ENCODE assay signal across 17 mouse cellular contexts in genomic region chr9:72681652-72682228, GRCm38 (mm10). TPM values are rescaled to one million over a fixed set of nuclear protein-coding genes. Genes with fewer than 3 reads are reported as not detected.
DNase-seq lines count a peak whose midpoint lies in the region; ATAC-seq and TF ChIP-seq lines count a peak whose summit lies in the region.
"Had no signal": no experiment of that assay in that cellular context is flagged by ENCODE, and none has a peak within 500 bp of the region (broad histone marks: within the 10 kb centered on the region; RNA-seq: fewer than 3 reads in every experiment).

No protein-coding gene starts in this region.

- H3K36me3 ChIP-seq in embryonic facial prominence, embryonic 11.5 days (replicated peaks; ENCODE audit: control insufficient read depth, insufficient read depth, low read depth, low read length), result peaks cover 20% of the 10 kb centered on the region
- peaks cover 97% of the 10 kb centered on the region for H3K36me3 ChIP-seq in embryonic facial prominence, embryonic 10.5 days (replicated peaks)
- H3K36me3 ChIP-seq in heart, embryonic 14.5 days (ENCODE audit: control insufficient read depth, insufficient read depth, low read length), result peaks cover 87% of the 10 kb centered on the region
- H3K36me3 ChIP-seq in lung, postnatal 0 days (ENCODE audit: insufficient read depth, low read length), result peaks cover 12% of the 10 kb centered on the region; the same call in 1 of the 2 replicates
- H3K36me3 ChIP-seq in liver, postnatal 0 days (replicated peaks; ENCODE audit: insufficient read depth, low read length), result peaks cover 32% of the 10 kb centered on the region

- 93% methylated on average over 8 of the region's 8 CpGs for WGBS in embryonic facial prominence, embryonic 11.5 days
- WGBS in embryonic facial prominence, embryonic 10.5 days, result 94% methylated on average over 8 of the region's 8 CpGs
- WGBS in heart, embryonic 14.5 days, result 46% methylated on average over 8 of the region's 8 CpGs
- 51% methylated on average over 8 of the region's 8 CpGs for WGBS in lung, postnatal 0 days
- WGBS in liver, postnatal 0 days (ENCODE audit: insufficient replicate concordance), result 63% methylated on average over 8 of the region's 8 CpGs

- H3K9ac ChIP-seq in embryonic facial prominence, embryonic 11.5 days (replicated peaks; ENCODE audit: low read length), result no peak overlapping the region
- no peak overlapping the region for H3K9ac ChIP-seq in heart, embryonic 14.5 days (ENCODE audit: low read length)
- no peak overlapping the region for H3K9ac ChIP-seq in lung, postnatal 0 days (replicated peaks; ENCODE audit: low read depth)
- no peak overlapping the region for H3K9ac ChIP-seq in liver, postnatal 0 days (replicated peaks)
- H3K9ac ChIP-seq: embryonic facial prominence, embryonic 12.5 days; forebrain, postnatal 0 days; lung, embryonic 15.5 days had no signal

- H3K27ac ChIP-seq in embryonic facial prominence, embryonic 11.5 days (replicated peaks; ENCODE audit: low read depth, low read length), result no peak overlapping the region
- H3K27ac ChIP-seq in embryonic facial prominence, embryonic 10.5 days (replicated peaks), result no peak overlapping the region
- peak overlapping the region; percentile 68 to 79 for H3K27ac ChIP-seq in heart, embryonic 14.5 days (replicated peaks in 1 of 2; ENCODE audit: control insufficient read depth in 1 of 2, insufficient read depth in 1 of 2, low read depth in 2 of 2, low read length in 2 of 2)
- H3K27ac ChIP-seq in lung, postnatal 0 days (ENCODE audit: low read length), result 0 out of 2 replicates have a peak overlapping the region, but pooled peaks have one; percentile 20
- H3K27ac ChIP-seq in liver, postnatal 0 days (ENCODE audit: low read depth), result peak overlapping the region; percentile 62
- H3K27ac ChIP-seq: embryonic facial prominence, embryonic 12.5 days; hindbrain, embryonic 10.5 days; layer of hippocampus, adult 2 months; lung, embryonic 15.5 days had no signal

- TF ChIP-seq EP300 in lung, postnatal 0 days (IDR thresholded peaks at IDR 0.05), result no peak
- no peak for TF ChIP-seq EP300 in liver, postnatal 0 days (IDR thresholded peaks at IDR 0.05; ENCODE audit: low read depth)

- H3K4me1 ChIP-seq in embryonic facial prominence, embryonic 11.5 days (ENCODE audit: control insufficient read depth, insufficient read depth, low read length), result no peaks in the 10 kb centered on the region
- no peaks in the 10 kb centered on the region for H3K4me1 ChIP-seq in embryonic facial prominence, embryonic 10.5 days
- peaks cover 3 to 25% of the 10 kb centered on the region in 2 experiments for H3K4me1 ChIP-seq in heart, embryonic 14.5 days (ENCODE audit: control insufficient read depth in 2 of 2, insufficient read depth in 2 of 2, low read length in 2 of 2)
- H3K4me1 ChIP-seq in lung, postnatal 0 days (ENCODE audit: insufficient read depth, low read depth, low read length), result no peaks in the 10 kb centered on the region
- H3K4me1 ChIP-seq in liver, postnatal 0 days (ENCODE audit: insufficient read depth), result peaks cover 6% of the 10 kb centered on the region; the same call in 1 of the 2 replicates
- H3K4me1 ChIP-seq: embryonic facial prominence, embryonic 12.5 days; hindbrain, embryonic 10.5 days; lung, embryonic 15.5 days had no signal

- no peak overlapping the region for H3K4me2 ChIP-seq in embryonic facial prominence, embryonic 11.5 days (ENCODE audit: low read depth, low read length)
- H3K4me2 ChIP-seq in heart, embryonic 14.5 days (ENCODE audit: low read length), result peak overlapping the region; percentile 16; the same call in 1 of the 2 replicates
- H3K4me2 ChIP-seq in lung, postnatal 0 days (replicated peaks; ENCODE audit: low read depth, low read length), result no peak overlapping the region
- H3K4me2 ChIP-seq in liver, postnatal 0 days (ENCODE audit: low read depth, low read length), result no peak overlapping the region
- H3K4me2 ChIP-seq: embryonic facial prominence, embryonic 12.5 days; lung, embryonic 15.5 days had no signal

- TF ChIP-seq CTCF in lung, postnatal 0 days (IDR thresholded peaks at IDR 0.05), result no peak
- TF ChIP-seq CTCF in liver, postnatal 0 days (IDR thresholded peaks at IDR 0.05; ENCODE audit: low read depth), result no peak

- no peak overlapping the region for H3K4me3 ChIP-seq in embryonic facial prominence, embryonic 11.5 days (ENCODE audit: low read depth, low read length)
- no peak overlapping the region for H3K4me3 ChIP-seq in embryonic facial prominence, embryonic 10.5 days
- H3K4me3 ChIP-seq in heart, embryonic 14.5 days (ENCODE audit: control insufficient read depth in 1 of 2, insufficient read depth in 1 of 2, low read depth in 1 of 2, low read length in 2 of 2), result no peak overlapping the region
- H3K4me3 ChIP-seq in lung, postnatal 0 days (ENCODE audit: low read depth, low read length), result no peak overlapping the region
- H3K4me3 ChIP-seq in liver, postnatal 0 days (ENCODE audit: low read depth, low read length), result no peak overlapping the region
- H3K4me3 ChIP-seq: embryonic facial prominence, embryonic 12.5 days; hindbrain, embryonic 10.5 days; layer of hippocampus, adult 2 months; lung, embryonic 15.5 days had no signal

- H3K9me3 ChIP-seq in embryonic facial prominence, embryonic 11.5 days (replicated peaks; ENCODE audit: control insufficient read depth, low read length), result no peaks in the 10 kb centered on the region
- H3K9me3 ChIP-seq in embryonic facial prominence, embryonic 10.5 days, result no peaks in the 10 kb centered on the region
- H3K9me3 ChIP-seq in heart, embryonic 14.5 days (ENCODE audit: control insufficient read depth, low read length), result no peaks in the 10 kb centered on the region
- H3K9me3 ChIP-seq in lung, postnatal 0 days (ENCODE audit: low read length), result no peaks in the 10 kb centered on the region
- H3K9me3 ChIP-seq in liver, postnatal 0 days (ENCODE audit: low read length), result no peaks in the 10 kb centered on the region
- H3K9me3 ChIP-seq: embryonic facial prominence, embryonic 12.5 days; hindbrain, embryonic 10.5 days; lung, embryonic 15.5 days had no signal

- DNase-seq in embryonic facial prominence, embryonic 11.5 days (ENCODE audit: low spot score), result no peak
- DNase-seq in embryonic facial prominence, embryonic 10.5 days (ENCODE audit: low spot score), result no peak
- no peak for DNase-seq in heart, postnatal 4 days
- peak; percentile 65 for DNase-seq in lung, postnatal 0 days (ENCODE audit: low spot score)
- DNase-seq in lung, postnatal 14 days, result no peak
- peak; percentile 9 for DNase-seq in liver, postnatal 0 days
- DNase-seq: cerebellum, adult 11 months; cerebellum, postnatal 36 days; forebrain, postnatal 0 days; spleen, adult 18-20 months; thymus, adult 2 months had no signal

- 0 out of 2 replicates have a peak, but pooled peaks have one; percentile 21 for ATAC-seq in embryonic facial prominence, embryonic 11.5 days (replicated peaks; ENCODE audit: insufficient number of reproducible peaks, low FRiP score, low TSS enrichment, low read depth)
- ATAC-seq in heart, embryonic 14.5 days (ENCODE audit: insufficient number of reproducible peaks, insufficient read depth, low FRiP score, low read depth), result peak; percentile 71
- peak; percentile 47 for ATAC-seq in lung, postnatal 0 days
- peak; percentile 58 for ATAC-seq in liver, postnatal 0 days
- ATAC-seq in granulocyte monocyte progenitor cell, adult 5-6 weeks (replicated peaks; ENCODE audit: poor library complexity, severe bottlenecking), result no peak
- ATAC-seq: forebrain, postnatal 0 days had no signal

- H3K27me3 ChIP-seq in embryonic facial prominence, embryonic 11.5 days (ENCODE audit: control insufficient read depth, insufficient read depth, low read length), result no peaks in the 10 kb centered on the region
- H3K27me3 ChIP-seq in embryonic facial prominence, embryonic 10.5 days (replicated peaks; ENCODE audit: low read depth, poor library complexity, severe bottlenecking), result no peaks in the 10 kb centered on the region
- H3K27me3 ChIP-seq in heart, embryonic 14.5 days (ENCODE audit: control insufficient read depth, insufficient read depth, low read length), result no peaks in the 10 kb centered on the region
- no peaks in the 10 kb centered on the region for H3K27me3 ChIP-seq in lung, postnatal 0 days (replicated peaks; ENCODE audit: insufficient read depth, low read length)
- no peaks in the 10 kb centered on the region for H3K27me3 ChIP-seq in liver, postnatal 0 days (ENCODE audit: insufficient read depth, low read length)
- H3K27me3 ChIP-seq: embryonic facial prominence, embryonic 12.5 days; lung, embryonic 15.5 days had no signal

RNA-seq across cellular contexts. Expression of gene Nedd4, which starts 19.6 kb away (rescaled TPM):
- polyA plus RNA-seq in embryonic facial prominence, embryonic 11.5 days (2014; fragmentation: Nextera tagmentation; extraction: Ambion mirVana), result 825 and 859 TPM in 2 replicates
- polyA plus RNA-seq in embryonic facial prominence, embryonic 10.5 days (2016; fragmentation: Nextera tagmentation; extraction: Ambion mirVana), result 660 and 664 TPM in 2 replicates
- polyA plus RNA-seq in heart, embryonic 14.5 days (2014; fragmentation: Nextera tagmentation; extraction: Ambion mirVana), result 612 and 625 TPM in 2 replicates
- 100 to 1,000 TPM; 610 to 637 TPM for total RNA-seq in heart, postnatal 4 days (2021)
- 264 and 334 TPM in 2 replicates for polyA plus RNA-seq in lung, postnatal 0 days (2015; fragmentation: Nextera tagmentation; extraction: Ambion mirVana)
- 56.7 and 70.3 TPM in 2 replicates for polyA plus RNA-seq in liver, postnatal 0 days (2015; fragmentation: Nextera tagmentation; extraction: Ambion mirVana)
- 118 and 129 TPM in 2 replicates for total RNA-seq in granulocyte monocyte progenitor cell, adult 5-6 weeks (2014; fragmentation: Nextera tagmentation)
- 154 and 167 TPM in 2 replicates for total RNA-seq in granulocyte monocyte progenitor cell, adult 5-6 weeks (2017)

Comparison
In these comparisons a context has a peak if more than half of its experiments do, and no peak if none do; other contexts are left out.
1. DNase-seq: peak in lung, postnatal 0 days (single experiment) and liver, postnatal 0 days (single experiment); none in embryonic facial prominence, embryonic 11.5 days (single experiment), embryonic facial prominence, embryonic 10.5 days (single experiment), heart, postnatal 4 days (single experiment) and lung, postnatal 14 days (single experiment).
2. H3K27ac ChIP-seq: peak in heart, embryonic 14.5 days (2 of 2), lung, postnatal 0 days (single experiment) and liver, postnatal 0 days (single experiment); none in embryonic facial prominence, embryonic 11.5 days (single experiment) and embryonic facial prominence, embryonic 10.5 days (single experiment).